Mouse (Mus musculus) heart, embryonic 13.5 days (tissue): ENCODE measurements around the gene Ablim2. TPM values are rescaled to one million over a fixed set of nuclear protein-coding genes. Genes with fewer than 3 reads are reported as not detected.

Experiments
- ATAC-seq: fragments of 200-750 bp; cut with Nextera tagmentation; 2 replicates; pipeline ENCODE4 v1.8.0; 2017; ENCODE audit warnings: moderate TSS enrichment; ENCODE audit not compliant: insufficient number of reproducible peaks, low FRiP score, low TSS enrichment; ENCODE audit errors: extremely low read depth
- H3K27ac ChIP-seq: fragments of 300-500 bp; sonication (generic); replicated peaks from 2 replicates; pipeline ENCODE4 v1.5.1; 2015; ENCODE audit warnings: moderate library complexity, mild to moderate bottlenecking, inconsistent platforms
- H3K27me3 ChIP-seq: fragments of 300-500 bp; sonication (generic); replicated peaks from 2 replicates; pipeline ENCODE4 v1.6.1; 2015; ENCODE audit warnings: mild to moderate bottlenecking, inconsistent platforms
- H3K36me3 ChIP-seq: fragments of 300-500 bp; sonication (generic); 2 replicates; pipeline ENCODE4 v1.6.1; 2015; ENCODE audit warnings: mild to moderate bottlenecking, inconsistent platforms
- H3K4me1 ChIP-seq: fragments of 300-500 bp; sonication (generic); 2 replicates; pipeline ENCODE4 v1.6.1; 2015; ENCODE audit warnings: inconsistent platforms
- H3K4me2 ChIP-seq: fragments of 300-500 bp; sonication (generic); 2 replicates; pipeline ENCODE4 v1.6.1; 2015; ENCODE audit warnings: inconsistent platforms, mild to moderate bottlenecking, moderate library complexity
- H3K4me3 ChIP-seq: fragments of 300-500 bp; sonication (generic); 2 replicates; pipeline ENCODE4 v1.5.1; 2015; ENCODE audit warnings: moderate library complexity, mild to moderate bottlenecking, inconsistent platforms
- H3K9ac ChIP-seq: fragments of 300-500 bp; sonication (generic); 2 replicates; pipeline ENCODE4 v1.6.1; 2015; ENCODE audit warnings: inconsistent platforms, mild to moderate bottlenecking, moderate library complexity
- H3K9me3 ChIP-seq: fragments of 300-500 bp; sonication (generic); 2 replicates; pipeline ENCODE4 v1.6.1; 2016; ENCODE audit warnings: inconsistent platforms
- WGBS: fragments of 180-500 bp; shearing (Covaris S2); methylation state at CpG from one replicate; pipeline ENCODE4 v1.1.7; 2015; ENCODE audit warnings: mixed read lengths; 5-methylcytosine and 5-hydroxymethylcytosine counted together
- polyA plus RNA-seq: library from polyadenylated mRNA; unstranded; fragments of >200 nt; fragmentation: Nextera tagmentation; extraction: Ambion mirVana; gene quantifications from 2 replicates; pipeline ENCODE4 v1.2.1, GENCODE M21; 2015

Ablim2 gene
- polyA plus RNA-seq, 1 experiment from 2014 or later = 5.1 TPM

- H3K9me3 ChIP-seq = no peaks in the 10 kb centered on the region
- 0 out of 2 replicates have a peak, but pooled peaks cover 9% of the 10 kb centered on the region for H3K27me3 ChIP-seq
- H3K36me3 ChIP-seq = no peaks in the 10 kb centered on the region
- ATAC-seq = no peak
- 0 out of 2 replicates have a peak overlapping the region, but pooled peaks have one; percentile 6 for H3K4me3 ChIP-seq
- H3K27ac ChIP-seq = peak overlapping the region; percentile 32; the same call in 1 of the 2 replicates
- 72% methylated on average over 4 of the region's 4 CpGs for WGBS
- H3K4me2 ChIP-seq = peak overlapping the region; percentile 90
- H3K9ac ChIP-seq = peak overlapping the region; percentile 40; the same call in 1 of the 2 replicates
- H3K4me1 ChIP-seq = peaks cover 76% of the 10 kb centered on the region
Measured at GRCm38 (mm10) chr5:35896556-35896955, 138.9 kb downstream of the Ablim2 start.

GRCm38 (mm10) chr5:35897147-35897546 is 139.5 kb downstream of the Ablim2 start:
- Histone ChIP-seq H3K27ac (0 out of 2 replicates have a peak overlapping the region, but pooled peaks have one; percentile 32), H3K27me3 (0 out of 2 replicates have a peak, but pooled peaks cover 3% of the 10 kb centered on the region), H3K9ac (0 out of 2 replicates have a peak overlapping the region, but pooled peaks have one; percentile 28), H3K9me3 (no peaks in the 10 kb centered on the region), H3K4me1 (peaks cover 78% of the 10 kb centered on the region), H3K36me3 (no peaks in the 10 kb centered on the region), H3K4me2 (peak overlapping the region; percentile 90), H3K4me3 (no peak overlapping the region)
- ATAC-seq = no peak
- 59% methylated on average over 4 of the region's 4 CpGs for WGBS

GRCm38 (mm10) chr5:35898114-35898513 is 140.4 kb downstream of the Ablim2 start:
- no peak overlapping the region for H3K4me3 ChIP-seq
- peaks cover 3% of the 10 kb centered on the region; the same call in 1 of the 2 replicates for H3K36me3 ChIP-seq
- no peak for ATAC-seq
- peaks cover 77% of the 10 kb centered on the region for H3K4me1 ChIP-seq
- no peaks in the 10 kb centered on the region for H3K27me3 ChIP-seq
- H3K9ac ChIP-seq = no peak overlapping the region
- WGBS = 60% methylated on average over 4 of the region's 4 CpGs
- H3K9me3 ChIP-seq = no peaks in the 10 kb centered on the region
- H3K4me2 ChIP-seq = no peak overlapping the region
- no peak overlapping the region for H3K27ac ChIP-seq

- H3K27ac ChIP-seq = 0 out of 2 replicates have a peak overlapping the region, but pooled peaks have one; percentile 45
- no peaks in the 10 kb centered on the region for H3K9me3 ChIP-seq
- H3K4me3 ChIP-seq = no peak overlapping the region
- peaks cover 86% of the 10 kb centered on the region for H3K4me1 ChIP-seq
- H3K4me2 ChIP-seq = no peak overlapping the region
- 73% methylated on average over 3 of the region's 3 CpGs for WGBS
- H3K36me3 ChIP-seq = peaks cover 3% of the 10 kb centered on the region; the same call in 1 of the 2 replicates
- H3K27me3 ChIP-seq = no peaks in the 10 kb centered on the region
- H3K9ac ChIP-seq = no peak overlapping the region
- ATAC-seq = no peak
Measured at GRCm38 (mm10) chr5:35898994-35899393, 141.3 kb downstream of the Ablim2 start.

GRCm38 (mm10) chr5:35900401-35901225 is 142.9 kb downstream of the Ablim2 start:
- Histone ChIP-seq H3K4me2 (peak overlapping the region; percentile 59), H3K4me3 (peak overlapping the region; percentile 8), H3K27ac (peak overlapping the region; percentile 89), H3K27me3 (no peaks in the 10 kb centered on the region), H3K36me3 (peaks cover 3% of the 10 kb centered on the region; the same call in 1 of the 2 replicates), H3K9me3 (no peaks in the 10 kb centered on the region), H3K9ac (peak overlapping the region; percentile 75), H3K4me1 (peaks cover 90% of the 10 kb centered on the region)
- ATAC-seq = no peak
- 8% methylated on average over 10 of the region's 10 CpGs for WGBS

GRCm38 (mm10) chr5:35901226-35901809 is 143.6 kb downstream of the Ablim2 start:
- Histone ChIP-seq H3K4me1 (peaks cover 90% of the 10 kb centered on the region), H3K4me2 (peak overlapping the region; percentile 59), H3K27me3 (no peaks in the 10 kb centered on the region), H3K4me3 (peak overlapping the region; percentile 8), H3K9me3 (no peaks in the 10 kb centered on the region), H3K27ac (peak overlapping the region; percentile 89), H3K36me3 (peaks cover 3% of the 10 kb centered on the region; the same call in 1 of the 2 replicates), H3K9ac (peak overlapping the region; percentile 75)
- peak; percentile 51; the same call in 1 of the 2 replicates for ATAC-seq
- 28% methylated on average over 12 of the region's 12 CpGs for whole genome bisulfite sequencing

- H3K9me3 ChIP-seq = no peaks in the 10 kb centered on the region
- H3K4me1 ChIP-seq = peaks cover 90% of the 10 kb centered on the region
- no peak overlapping the region for H3K4me3 ChIP-seq
- no peaks in the 10 kb centered on the region for H3K27me3 ChIP-seq
- H3K36me3 ChIP-seq = peaks cover 3% of the 10 kb centered on the region; the same call in 1 of the 2 replicates
- WGBS = 22% methylated on average over 8 of the region's 8 CpGs
- no peak for ATAC-seq
- peak overlapping the region; percentile 79 for H3K27ac ChIP-seq
- H3K4me2 ChIP-seq = peak overlapping the region; percentile 45
- H3K9ac ChIP-seq = peak overlapping the region; percentile 50
Measured at GRCm38 (mm10) chr5:35903456-35903855, 145.8 kb downstream of the Ablim2 start.

GRCm38 (mm10) chr5:35905283-35905682 is 147.6 kb downstream of the Ablim2 start:
- Histone ChIP-seq H3K27me3 (no peaks in the 10 kb centered on the region), H3K4me3 (no peak overlapping the region), H3K4me1 (peaks cover 92% of the 10 kb centered on the region), H3K4me2 (peak overlapping the region; percentile 18), H3K27ac (peak overlapping the region; percentile 79), H3K36me3 (peaks cover 8% of the 10 kb centered on the region; the same call in 1 of the 2 replicates), H3K9me3 (no peaks in the 10 kb centered on the region), H3K9ac (peak overlapping the region; percentile 75)
- no peak for ATAC-seq
- WGBS = 41% methylated on average over 8 of the region's 8 CpGs

- Histone ChIP-seq H3K4me2 (no peak overlapping the region), H3K27ac (peak overlapping the region; percentile 90), H3K4me3 (no peak overlapping the region), H3K4me1 (peaks cover 82% of the 10 kb centered on the region), H3K9ac (peak overlapping the region; percentile 53), H3K36me3 (peaks cover 22% of the 10 kb centered on the region), H3K9me3 (no peaks in the 10 kb centered on the region), H3K27me3 (no peaks in the 10 kb centered on the region)
- 56% methylated on average over 4 of the region's 4 CpGs for WGBS
- ATAC-seq = no peak
Measured at GRCm38 (mm10) chr5:35907090-35907489, 149.4 kb downstream of the Ablim2 start.

- Histone ChIP-seq H3K4me2 (peak overlapping the region; percentile 53), H3K27ac (peak overlapping the region; percentile 90), H3K4me1 (peaks cover 79% of the 10 kb centered on the region), H3K9ac (peak overlapping the region; percentile 70), H3K4me3 (no peak overlapping the region), H3K27me3 (no peaks in the 10 kb centered on the region), H3K9me3 (no peaks in the 10 kb centered on the region), H3K36me3 (peaks cover 27% of the 10 kb centered on the region)
- peak; percentile 22; the same call in 1 of the 2 replicates for ATAC-seq
- 24% methylated on average over 15 of the region's 15 CpGs for WGBS
Measured at GRCm38 (mm10) chr5:35907633-35908426, 150.2 kb downstream of the Ablim2 start.
